Mouse (Mus musculus): ENCODE results near the gene Cfap61. TPM values are rescaled to one million over a fixed set of nuclear protein-coding genes. Genes with fewer than 3 reads are reported as not detected.
"Not testable (repeated sequence)": the region's sequence is repeated elsewhere in the genome, so short reads cannot be mapped to it uniquely, and the experiment has no call there.

Gene Cfap61
- polyA plus RNA-seq, 1 experiment: not detected

DNA sequence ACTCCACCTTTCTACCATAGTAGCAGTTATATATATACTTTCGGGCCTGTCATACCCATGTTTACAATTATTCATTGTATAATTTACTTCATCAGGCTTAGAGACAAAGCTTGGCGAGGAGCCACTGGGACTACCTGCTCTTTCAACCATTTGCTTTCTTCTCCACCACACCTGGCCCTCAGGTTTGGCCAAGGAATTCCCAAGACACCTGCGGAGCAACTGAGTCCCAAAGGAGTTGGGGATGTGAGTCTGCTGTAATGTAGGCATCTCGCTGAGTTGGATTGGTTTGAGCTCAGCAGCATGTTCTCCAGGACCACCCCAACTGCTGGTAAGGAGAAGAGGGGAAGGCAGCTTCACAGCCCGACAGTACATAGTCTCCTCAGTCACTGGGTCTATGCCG is 32.7 kb upstream of the Cfap61 start, which contains the start of gene Naa20:
Naa20 (plus strand) TSS at position 239 of the 400 bp plus-strand sequence.
- H3K36me3 ChIP-seq (replicated peaks; ENCODE audit: low read length): peaks cover 15% of the 10 kb centered on the region
- peaks cover 47% of the 10 kb centered on the region for H3K4me1 ChIP-seq
- H3K4me3 ChIP-seq (replicated peaks): peak within 1 kb of the TSS; percentile 97
- no peaks in the 10 kb centered on the region for H3K9me3 ChIP-seq
- H3K27me3 ChIP-seq (replicated peaks): no peaks in the 10 kb centered on the region
- TF ChIP-seq FLI1 (IDR thresholded peaks at IDR 0.05; ENCODE audit: low read length) (no peak), GATA1 (IDR thresholded peaks at IDR 0.05; ENCODE audit: borderline replicate concordance, low read length) (no peak)

DNA sequence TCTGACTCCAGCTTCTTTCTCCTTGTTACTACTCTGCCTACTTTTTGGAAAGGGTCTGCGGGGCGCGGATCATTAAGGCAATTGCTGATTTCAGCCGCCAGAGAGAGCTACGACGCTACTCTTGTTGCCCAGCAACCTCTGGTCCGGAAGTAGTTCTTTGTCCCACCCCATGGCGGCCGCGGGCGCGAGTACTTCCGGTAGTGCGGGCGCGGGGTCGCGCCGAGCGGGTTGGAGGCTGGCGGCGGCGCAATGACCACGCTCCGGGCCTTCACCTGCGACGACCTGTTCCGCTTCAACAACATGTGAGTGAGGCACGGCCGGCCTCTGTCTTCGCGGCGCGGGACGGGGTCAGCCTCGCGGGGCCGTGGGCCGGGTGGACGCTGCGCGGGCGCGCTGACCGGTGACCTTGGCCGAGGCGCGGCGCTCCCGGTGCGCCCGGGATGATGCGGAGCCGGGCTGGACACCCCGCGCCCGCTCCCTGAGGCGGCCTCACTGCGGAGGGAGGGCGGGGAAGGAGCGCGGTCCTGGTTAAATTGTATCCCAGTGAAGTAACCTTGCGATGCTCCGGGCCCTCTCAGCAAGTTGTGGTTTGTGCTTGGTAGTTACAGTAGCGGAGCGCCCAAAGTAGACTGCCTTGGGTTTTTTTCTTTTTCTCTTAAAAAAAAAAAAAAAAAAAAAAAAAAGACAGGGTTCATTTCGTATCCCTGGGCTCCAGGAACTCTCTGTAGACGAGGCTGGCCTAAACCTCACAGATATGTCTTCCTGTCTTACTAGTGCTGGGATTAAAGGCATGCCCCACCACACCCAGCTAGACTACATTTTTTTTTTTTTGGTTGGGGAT is 31.3 kb upstream of the Cfap61 start:
- no peaks in the 10 kb centered on the region for H3K9me3 ChIP-seq
- H3K36me3 ChIP-seq (replicated peaks; ENCODE audit: low read length): peaks cover 27% of the 10 kb centered on the region
- H3K27me3 ChIP-seq (replicated peaks): no peaks in the 10 kb centered on the region
- peak overlapping the region; percentile 97 for H3K4me3 ChIP-seq (replicated peaks)
- TF ChIP-seq GATA1 (IDR thresholded peaks at IDR 0.05; ENCODE audit: borderline replicate concordance, low read length) (no peak), FLI1 (IDR thresholded peaks at IDR 0.05; ENCODE audit: low read length) (peak; percentile 67; the same call in 1 of the 2 replicates)
- H3K4me1 ChIP-seq: peaks cover 40% of the 10 kb centered on the region

DNA sequence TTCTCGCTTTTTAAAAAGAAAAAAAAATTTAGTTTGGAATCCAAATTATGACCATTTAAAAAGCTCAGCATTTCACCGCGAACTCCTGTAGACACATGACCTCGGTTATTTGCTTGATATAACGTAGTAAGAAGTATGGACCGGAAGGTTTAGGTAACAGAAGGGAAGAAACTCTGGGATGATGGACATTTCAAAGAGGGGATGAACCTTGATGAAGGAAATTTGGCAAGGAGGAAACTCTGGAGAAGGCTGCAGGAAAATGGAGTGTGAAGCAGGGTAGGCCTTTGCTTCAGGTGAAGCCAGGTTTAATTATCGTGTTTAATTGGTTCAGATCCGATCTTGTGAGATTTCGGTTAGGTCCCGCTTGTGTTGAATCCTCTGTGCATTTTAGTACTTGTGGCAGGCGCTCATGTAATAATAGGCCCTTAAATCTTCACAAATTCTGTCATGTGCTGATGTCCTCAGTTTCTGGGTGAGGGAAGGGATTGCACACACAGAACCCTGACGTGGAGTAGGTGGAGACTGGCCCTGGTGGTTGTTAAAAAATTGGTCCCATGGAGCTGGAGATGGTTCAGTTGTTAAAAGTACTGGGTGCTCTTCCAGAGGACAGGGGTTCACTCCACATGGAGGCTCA is 30.5 kb upstream of the Cfap61 start:
- H3K27me3 ChIP-seq (replicated peaks): no peaks in the 10 kb centered on the region
- TF ChIP-seq GATA1 (IDR thresholded peaks at IDR 0.05; ENCODE audit: borderline replicate concordance, low read length): no peak
- TF ChIP-seq FLI1 (IDR thresholded peaks at IDR 0.05; ENCODE audit: low read length): no peak
- peak overlapping the region; percentile 97 for H3K4me3 ChIP-seq (replicated peaks)
- no peaks in the 10 kb centered on the region for H3K9me3 ChIP-seq
- peaks cover 35% of the 10 kb centered on the region for H3K36me3 ChIP-seq (replicated peaks; ENCODE audit: low read length)
- peaks cover 45% of the 10 kb centered on the region for H3K4me1 ChIP-seq

DNA sequence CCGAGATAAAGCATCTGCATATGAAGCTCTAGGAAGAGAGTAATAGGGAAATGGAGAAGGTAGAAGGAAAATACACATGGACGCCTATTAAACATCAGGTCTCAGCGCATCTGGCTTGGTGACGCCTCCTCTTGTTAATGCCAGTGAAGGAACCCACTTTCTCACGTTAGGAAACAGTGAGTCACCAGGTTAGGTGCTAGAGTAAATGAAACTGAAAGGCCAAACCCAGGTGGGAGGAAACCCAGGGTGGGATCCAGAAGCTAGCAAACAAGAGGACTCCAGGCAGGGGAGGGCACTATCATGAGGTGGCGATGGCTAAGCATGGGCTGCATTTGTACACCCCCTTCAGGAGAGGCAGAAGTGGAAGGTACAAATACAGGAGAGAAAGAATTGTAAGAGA is 29.4 kb upstream of the Cfap61 start:
- Histone ChIP-seq H3K27me3 (replicated peaks) (no peaks in the 10 kb centered on the region), H3K4me1 (peaks cover 38% of the 10 kb centered on the region), H3K9me3 (no peaks in the 10 kb centered on the region), H3K4me3 (replicated peaks) (peak overlapping the region; percentile 23), H3K36me3 (replicated peaks; ENCODE audit: low read length) (peaks cover 44% of the 10 kb centered on the region)
- no peak for TF ChIP-seq FLI1 (IDR thresholded peaks at IDR 0.05; ENCODE audit: low read length)
- no peak for TF ChIP-seq GATA1 (IDR thresholded peaks at IDR 0.05; ENCODE audit: borderline replicate concordance, low read length)

DNA sequence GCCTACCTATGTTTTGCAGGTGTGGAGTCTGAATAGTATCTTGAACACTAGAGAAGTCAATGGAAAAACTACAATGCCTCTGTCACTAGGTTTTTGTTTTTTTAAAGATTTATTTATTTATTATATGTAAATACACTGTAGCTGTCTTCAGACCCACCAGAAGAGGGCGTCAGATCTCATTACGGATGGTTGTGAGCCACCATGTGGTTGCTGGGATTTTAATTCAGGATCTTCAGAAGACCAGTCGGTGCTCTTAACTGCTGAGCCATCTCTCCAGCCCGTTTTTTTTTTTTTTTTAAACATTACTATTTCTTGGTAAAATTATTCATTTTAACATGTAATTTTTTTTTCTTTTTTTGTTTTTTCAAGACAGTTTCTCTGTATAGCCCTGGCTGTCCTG is 28.7 kb upstream of the Cfap61 start:
- not testable (repeated sequence) for H3K27me3 ChIP-seq (replicated peaks); H3K9me3 ChIP-seq; H3K4me3 ChIP-seq (replicated peaks)
- Histone ChIP-seq H3K4me1 (peaks cover 38% of the 10 kb centered on the region), H3K36me3 (replicated peaks; ENCODE audit: low read length) (peaks cover 52% of the 10 kb centered on the region)

DNA sequence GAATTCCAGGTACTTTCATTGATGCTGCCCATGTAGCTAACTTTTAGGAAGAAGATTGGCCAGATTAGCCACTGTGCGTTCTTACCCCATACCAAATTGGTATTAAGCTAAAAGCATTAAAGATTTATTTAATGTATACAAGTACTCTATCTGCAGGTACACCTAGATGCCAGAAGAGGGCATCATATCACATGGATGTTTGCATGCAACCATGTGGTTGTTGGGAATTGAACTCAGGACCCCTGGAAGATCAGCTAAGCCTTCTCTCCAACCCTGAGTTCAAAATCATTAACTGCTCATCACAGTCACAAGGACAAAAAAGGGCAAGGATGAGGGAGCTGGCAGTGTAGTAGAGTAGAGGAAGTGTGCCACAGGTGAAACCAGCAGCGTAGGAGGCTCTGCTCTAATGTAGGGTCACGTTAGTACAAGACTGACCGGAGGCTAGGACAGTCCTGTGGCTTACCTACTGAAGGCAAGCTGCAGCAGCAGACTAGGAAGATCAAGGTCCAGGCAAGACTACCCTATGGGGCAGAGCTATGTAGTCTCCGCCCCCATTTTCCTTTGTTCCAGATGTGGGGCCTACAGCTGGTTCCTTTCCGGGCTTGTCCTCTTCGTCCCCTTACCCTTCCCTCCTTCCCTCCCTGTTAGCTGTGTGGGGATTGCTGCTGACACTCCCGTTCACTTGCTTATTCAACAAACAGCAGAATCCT is 13.5 kb upstream of the Cfap61 start:
- no peak overlapping the region for H3K4me3 ChIP-seq (replicated peaks)
- H3K36me3 ChIP-seq (replicated peaks; ENCODE audit: low read length): peaks cover 96% of the 10 kb centered on the region
- no peaks in the 10 kb centered on the region for H3K9me3 ChIP-seq
- 0 out of 2 replicates have a peak, but pooled peaks cover 5% of the 10 kb centered on the region for H3K4me1 ChIP-seq
- no peak for TF ChIP-seq GATA1 (IDR thresholded peaks at IDR 0.05; ENCODE audit: borderline replicate concordance, low read length)
- TF ChIP-seq FLI1 (IDR thresholded peaks at IDR 0.05; ENCODE audit: low read length): no peak
- H3K27me3 ChIP-seq (replicated peaks): no peaks in the 10 kb centered on the region

DNA sequence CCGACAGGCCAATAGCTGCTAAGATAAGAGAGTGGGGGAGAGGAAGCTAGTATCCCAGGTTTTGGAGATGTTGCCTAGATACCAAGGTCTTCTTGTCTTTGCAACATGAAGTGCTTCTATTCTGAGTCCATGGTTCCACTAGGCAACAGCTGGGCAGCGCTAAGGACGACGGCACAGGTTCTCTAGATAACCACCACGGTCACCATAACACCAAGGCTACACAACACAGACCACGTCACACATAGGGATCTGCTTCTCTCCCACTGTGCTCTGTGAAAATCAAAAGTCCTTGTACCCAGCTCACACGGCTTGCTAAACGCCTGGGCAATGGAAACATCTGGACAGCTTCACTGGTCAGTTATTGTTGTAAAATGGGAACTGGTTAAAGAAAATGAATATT is 2.4 kb downstream of the Cfap61 start:
- TF ChIP-seq FLI1 (IDR thresholded peaks at IDR 0.05; ENCODE audit: low read length): no peak
- TF ChIP-seq GATA1 (IDR thresholded peaks at IDR 0.05; ENCODE audit: borderline replicate concordance, low read length): no peak
- peaks cover 2% of the 10 kb centered on the region for H3K27me3 ChIP-seq (replicated peaks)
- H3K9me3 ChIP-seq: no peaks in the 10 kb centered on the region
- H3K36me3 ChIP-seq (replicated peaks; ENCODE audit: low read length): peaks cover 9% of the 10 kb centered on the region
- H3K4me1 ChIP-seq: peaks cover 23% of the 10 kb centered on the region
- H3K4me3 ChIP-seq (replicated peaks): no peak overlapping the region

DNA sequence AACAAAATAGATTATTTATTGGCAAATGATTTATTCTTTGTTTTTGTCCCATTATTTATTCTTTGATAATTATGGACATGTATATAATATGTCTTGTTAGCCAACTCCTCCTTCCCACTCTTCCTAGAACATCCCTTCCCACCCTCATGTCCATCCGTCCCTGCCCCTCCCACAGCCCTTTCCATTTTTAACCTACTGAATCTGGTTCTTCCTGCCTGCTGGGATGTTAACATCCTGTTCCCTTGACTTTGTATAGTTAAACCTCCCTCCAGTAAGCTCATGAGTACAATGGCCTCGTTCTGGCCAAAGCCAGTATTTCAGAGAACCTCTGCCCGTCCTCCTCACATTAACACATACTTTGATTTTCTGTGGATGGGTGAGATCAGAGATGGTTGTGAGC is 6.8 kb downstream of the Cfap61 start:
- peaks cover 21% of the 10 kb centered on the region for H3K4me1 ChIP-seq

DNA sequence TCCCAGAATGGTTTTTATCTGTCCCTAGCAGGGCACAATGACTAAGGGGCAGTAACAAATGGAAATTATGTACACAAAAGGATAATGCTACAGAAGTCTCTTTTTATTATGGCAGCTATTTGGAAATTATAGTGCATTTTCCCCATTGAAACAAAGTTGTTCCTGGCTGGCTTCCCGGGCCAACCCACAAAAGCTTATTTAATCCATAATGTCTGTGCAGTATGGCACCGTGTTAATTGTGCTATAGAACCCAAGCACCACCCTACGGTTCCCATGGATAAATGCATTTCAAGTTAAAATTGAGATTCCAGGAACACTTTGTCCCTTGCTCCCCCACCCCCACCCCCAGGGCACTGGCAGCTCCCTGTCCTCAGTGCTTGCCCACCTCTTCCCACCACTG is 9.7 kb downstream of the Cfap61 start:
- TF ChIP-seq FLI1 (IDR thresholded peaks at IDR 0.05; ENCODE audit: low read length): no peak
- no peak for TF ChIP-seq GATA1 (IDR thresholded peaks at IDR 0.05; ENCODE audit: borderline replicate concordance, low read length)
- no peaks in the 10 kb centered on the region for H3K9me3 ChIP-seq
- no peak overlapping the region for H3K4me3 ChIP-seq (replicated peaks)
- peaks cover 24% of the 10 kb centered on the region for H3K27me3 ChIP-seq (replicated peaks)
- peaks cover 17% of the 10 kb centered on the region for H3K4me1 ChIP-seq
- no peaks in the 10 kb centered on the region for H3K36me3 ChIP-seq (replicated peaks; ENCODE audit: low read length)

More for the DNA sequence above, 6.8 kb downstream of the Cfap61 start:
- Histone ChIP-seq H3K4me3 (replicated peaks) (no peak overlapping the region), H3K36me3 (replicated peaks; ENCODE audit: low read length) (no peaks in the 10 kb centered on the region), H3K27me3 (replicated peaks) (peaks cover 11% of the 10 kb centered on the region), H3K9me3 (no peaks in the 10 kb centered on the region)
- TF ChIP-seq GATA1 (IDR thresholded peaks at IDR 0.05; ENCODE audit: borderline replicate concordance, low read length) (no peak), FLI1 (IDR thresholded peaks at IDR 0.05; ENCODE audit: low read length) (no peak)
